Mouse (Mus musculus) ES-Bruce4 (cell line): ENCODE measurements around the gene Adamts12.

Experiments used
- CTCF ChIP-seq: IDR thresholded peaks from one replicate; pipeline ENCODE4 v1.8.1; 2011; ENCODE audit warnings: low read depth, low read length
- POLR2A ChIP-seq: IDR thresholded peaks from one replicate; pipeline ENCODE4 v1.8.1; 2011; ENCODE audit warnings: low read length; ENCODE audit not compliant: insufficient read depth

- TF ChIP-seq CTCF (no peak), POLR2A (no peak)
Observed at GRCm38 (mm10) chr15:11392903-11393302, 328.3 kb downstream of the Adamts12 start.
